Mouse (Mus musculus): ENCODE data around the gene Adora2a.

DNA sequence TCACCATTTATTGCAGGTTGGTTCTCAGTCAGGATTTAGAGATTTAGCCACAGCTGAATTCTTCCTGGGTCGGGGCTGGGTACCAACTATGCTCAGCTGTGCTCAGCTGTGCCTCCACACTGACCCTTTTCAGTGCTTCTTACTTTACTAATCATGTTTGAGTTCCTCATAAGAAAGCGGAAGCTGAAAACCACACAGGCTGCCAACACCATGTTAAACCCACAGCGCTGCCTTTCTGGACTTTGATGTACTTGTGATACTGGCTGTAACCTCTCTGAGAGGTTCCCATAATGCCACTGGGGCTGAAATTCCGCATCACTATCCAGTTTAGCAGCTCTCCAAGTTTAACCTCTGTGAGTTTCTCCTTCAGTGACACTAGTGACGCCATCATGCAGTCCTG, 34.0 kb upstream of the Adora2a start:
- TF ChIP-seq GATA1 (IDR thresholded peaks at IDR 0.05; ENCODE audit: borderline replicate concordance, low read length) (no peak), FLI1 (IDR thresholded peaks at IDR 0.05; ENCODE audit: low read length) (no peak)
